Mouse (Mus musculus) spleen, adult 2 months (tissue): ENCODE measurements around the gene Ngfr.

Experiments
- CTCF ChIP-seq: fragments of 200-500 bp; IDR thresholded peaks from 2 replicates; pipeline ENCODE4 v1.5.1; 2011; ENCODE audit warnings: mild to moderate bottlenecking, inconsistent platforms; ENCODE audit not compliant: insufficient read depth, insufficient read length, insufficient replicate concordance; ENCODE audit errors: extremely low read depth
- POLR2A ChIP-seq: fragments of 200-500 bp; IDR thresholded peaks from 2 replicates; pipeline ENCODE4 v1.6.1; 2011; ENCODE audit warnings: low read depth, low read length, inconsistent platforms

DNA sequence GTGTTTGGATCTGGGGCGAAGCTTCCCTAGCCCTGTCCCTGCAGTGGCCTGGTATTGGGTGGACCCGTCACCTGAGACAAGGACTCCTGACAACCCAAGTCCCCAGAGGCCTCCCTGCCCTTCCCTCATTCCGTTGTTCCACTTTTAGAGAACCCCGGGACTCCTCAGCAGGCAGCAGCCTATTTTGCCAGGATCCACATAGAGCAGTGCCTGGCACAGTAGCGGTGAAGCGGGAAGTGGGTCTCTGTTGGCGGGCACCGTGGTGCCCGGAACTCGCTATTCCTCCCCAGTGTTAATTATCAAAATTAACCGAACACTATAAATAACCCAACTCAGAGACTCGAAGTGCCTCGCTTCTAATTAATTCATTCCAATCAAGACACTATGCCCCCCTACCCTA, 10.2 kb upstream of the Ngfr start:
- no peak for TF ChIP-seq CTCF
- no peak for TF ChIP-seq POLR2A
